Mouse (Mus musculus): ENCODE data around the gene Hoxd12. TPM values are rescaled to one million over a fixed set of nuclear protein-coding genes. Genes with fewer than 3 reads are reported as not detected.

The Hoxd12 gene
- total and polyA plus RNA-seq, 3 experiments = not detected

DNA sequence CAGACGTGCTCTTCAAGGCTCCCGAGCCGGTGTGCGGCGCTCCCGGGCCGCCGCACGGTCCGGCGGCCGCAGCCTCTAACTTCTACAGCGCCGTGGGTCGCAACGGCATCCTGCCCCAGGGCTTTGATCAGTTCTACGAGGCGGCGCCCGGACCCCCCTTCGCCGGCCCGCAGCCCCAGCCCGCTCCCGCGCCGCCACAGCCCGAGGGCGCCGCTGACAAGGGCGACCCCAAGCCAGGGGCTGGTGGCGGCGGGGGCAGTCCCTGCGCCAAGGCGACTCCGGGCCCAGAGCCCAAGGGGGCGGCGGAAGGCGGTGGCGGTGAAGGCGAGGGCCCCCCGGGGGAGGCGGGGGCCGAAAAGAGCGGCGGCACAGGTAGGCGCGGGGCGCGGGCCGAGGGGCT lies 8.0 kb downstream of the Hoxd12 start:
- peaks cover 23% of the 10 kb centered on the region for H3K9me3 ChIP-seq (replicated peaks)
- H3K4me1 ChIP-seq (ENCODE audit: insufficient read depth, low read depth, low read length) = no peaks in the 10 kb centered on the region
- peaks cover 33% of the 10 kb centered on the region for H3K27me3 ChIP-seq (ENCODE audit: insufficient read depth, low read length)
- DNase-seq (ENCODE audit: low spot score) (no peak), ATAC-seq (ENCODE audit: extremely low read depth, insufficient number of reproducible peaks, low FRiP score, poor library complexity, severe bottlenecking) (no peak)
- H3K4me3 ChIP-seq (ENCODE audit: low read depth, low read length) = no peak overlapping the region; the same call in 1 of the 2 replicates
- TF ChIP-seq GATA2 (IDR thresholded peaks at IDR 0.05; ENCODE audit: borderline replicate concordance, low read depth, low read length) = no peak
- H3K36me3 ChIP-seq (replicated peaks) = no peaks in the 10 kb centered on the region

DNA sequence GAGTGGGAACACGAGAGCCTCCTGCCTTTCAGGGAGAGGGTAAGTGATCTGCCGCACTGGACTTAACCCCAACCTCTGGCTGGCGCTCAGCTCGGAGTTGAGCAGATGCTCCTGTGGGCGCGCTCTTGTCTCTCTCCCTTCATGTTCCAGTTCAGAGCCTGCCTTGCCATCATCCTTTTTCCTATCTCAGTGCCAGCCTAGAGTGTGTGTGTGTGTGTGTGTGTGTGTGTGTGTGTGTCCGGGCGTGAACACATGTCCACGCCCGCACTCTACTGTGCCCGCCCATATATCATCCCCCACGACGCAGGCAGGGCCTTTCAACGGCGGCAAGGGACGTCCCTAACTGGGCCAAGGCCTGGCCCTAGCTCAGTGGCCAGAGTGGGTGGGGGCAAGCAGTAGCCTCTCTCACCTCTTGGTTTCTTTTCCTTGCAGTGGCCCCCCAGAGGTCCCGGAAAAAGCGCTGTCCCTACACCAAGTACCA lies 8.7 kb downstream of the Hoxd12 start:
- Histone ChIP-seq H3K36me3 (replicated peaks) (no peaks in the 10 kb centered on the region), H3K9me3 (replicated peaks) (peaks cover 23% of the 10 kb centered on the region), H3K27me3 (ENCODE audit: insufficient read depth, low read length) (peaks cover 35% of the 10 kb centered on the region), H3K4me1 (ENCODE audit: insufficient read depth, low read depth, low read length) (no peaks in the 10 kb centered on the region), H3K4me3 (ENCODE audit: low read depth, low read length) (no peak overlapping the region)
- no peak for ATAC-seq (ENCODE audit: extremely low read depth, insufficient number of reproducible peaks, low FRiP score, poor library complexity, severe bottlenecking)
- TF ChIP-seq GATA1 (IDR thresholded peaks at IDR 0.05; ENCODE audit: borderline replicate concordance, low read length) (no peak), TAL1 (conservative IDR thresholded peaks at IDR 0.05; ENCODE audit: low read depth, low read length) (no peak), POLR2AphosphoS5 (IDR thresholded peaks at IDR 0.05; ENCODE audit: insufficient replicate concordance, low read depth, low read length) (no peak), GATA2 (IDR thresholded peaks at IDR 0.05; ENCODE audit: borderline replicate concordance, low read depth, low read length) (no peak), CTCF (IDR thresholded peaks at IDR 0.05; ENCODE audit: low read depth, low read length) (no peak)
- no peak for DNase-seq (ENCODE audit: low spot score)

DNA sequence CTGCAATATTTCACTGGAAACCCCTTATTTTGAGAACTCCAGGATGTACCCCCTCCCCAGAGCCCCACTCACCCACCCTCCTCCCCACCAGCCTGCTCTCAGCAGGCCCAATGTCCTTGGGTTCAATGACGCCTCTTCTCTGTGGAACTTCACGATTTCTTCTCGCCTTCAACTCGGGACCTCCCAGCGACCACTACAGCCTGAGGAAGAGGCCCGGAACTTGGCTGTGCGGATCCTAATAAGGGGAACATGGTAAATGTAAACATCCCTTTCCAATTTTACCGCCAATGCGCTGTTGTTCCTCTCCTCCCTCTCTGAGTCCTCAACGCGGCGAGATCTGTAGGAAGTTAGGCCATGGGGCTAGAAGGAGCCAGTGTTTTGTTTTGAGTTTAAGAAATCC lies 9.3 kb downstream of the Hoxd12 start:
- no peak for ATAC-seq (ENCODE audit: extremely low read depth, insufficient number of reproducible peaks, low FRiP score, poor library complexity, severe bottlenecking)
- no peak for DNase-seq (ENCODE audit: low spot score)
- H3K9me3 ChIP-seq (replicated peaks) = peaks cover 23% of the 10 kb centered on the region
- H3K36me3 ChIP-seq (replicated peaks) = no peaks in the 10 kb centered on the region
- H3K27me3 ChIP-seq (ENCODE audit: insufficient read depth, low read length) = peaks cover 35% of the 10 kb centered on the region
- no peak for TF ChIP-seq POLR2AphosphoS5 (IDR thresholded peaks at IDR 0.05; ENCODE audit: insufficient replicate concordance, low read depth, low read length)
- TF ChIP-seq TAL1 (conservative IDR thresholded peaks at IDR 0.05; ENCODE audit: low read depth, low read length) = no peak
- TF ChIP-seq GATA2 (IDR thresholded peaks at IDR 0.05; ENCODE audit: borderline replicate concordance, low read depth, low read length) = no peak
- no peak for TF ChIP-seq CTCF (IDR thresholded peaks at IDR 0.05; ENCODE audit: low read depth, low read length)
- no peak for TF ChIP-seq GATA1 (IDR thresholded peaks at IDR 0.05; ENCODE audit: borderline replicate concordance, low read length)
- H3K4me1 ChIP-seq (ENCODE audit: insufficient read depth, low read depth, low read length) = no peaks in the 10 kb centered on the region
- no peak overlapping the region for H3K4me3 ChIP-seq (ENCODE audit: low read depth, low read length)

DNA sequence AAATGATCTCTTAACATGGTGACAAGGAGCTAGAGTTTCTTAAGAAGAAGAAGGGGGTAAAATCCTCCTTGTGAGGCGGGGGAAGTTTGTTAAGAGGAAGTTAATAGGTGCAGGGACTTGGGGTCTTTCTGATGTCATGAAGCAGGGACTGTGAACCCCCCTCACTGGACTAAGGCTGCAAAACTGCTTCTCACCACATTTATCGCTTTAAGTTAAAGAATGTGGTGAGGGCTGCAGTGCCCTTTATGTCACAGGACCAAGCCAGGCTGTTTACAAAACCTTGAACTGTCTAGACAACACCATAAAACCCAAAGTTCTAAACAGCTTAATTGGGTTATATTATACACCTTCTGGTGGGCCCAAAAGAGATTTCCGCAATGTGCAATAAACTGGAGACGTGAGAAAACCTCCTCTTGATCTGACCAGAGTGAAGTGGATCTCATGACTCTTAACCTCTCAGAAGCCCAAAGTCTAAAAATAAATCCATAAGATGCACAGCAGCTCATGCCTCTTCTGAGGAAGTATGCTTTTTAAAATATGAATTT lies 10.3 kb downstream of the Hoxd12 start:
- no peak for ATAC-seq (ENCODE audit: extremely low read depth, insufficient number of reproducible peaks, low FRiP score, poor library complexity, severe bottlenecking)
- H3K9me3 ChIP-seq (replicated peaks) = peaks cover 21% of the 10 kb centered on the region
- no peak for DNase-seq (ENCODE audit: low spot score)
- no peaks in the 10 kb centered on the region for H3K4me1 ChIP-seq (ENCODE audit: insufficient read depth, low read depth, low read length)
- TF ChIP-seq GATA1 (IDR thresholded peaks at IDR 0.05; ENCODE audit: borderline replicate concordance, low read length) = no peak
- TF ChIP-seq CTCF (IDR thresholded peaks at IDR 0.05; ENCODE audit: low read depth, low read length) = no peak
- no peak for TF ChIP-seq POLR2AphosphoS5 (IDR thresholded peaks at IDR 0.05; ENCODE audit: insufficient replicate concordance, low read depth, low read length)
- TF ChIP-seq TAL1 (conservative IDR thresholded peaks at IDR 0.05; ENCODE audit: low read depth, low read length) = no peak
- TF ChIP-seq GATA2 (IDR thresholded peaks at IDR 0.05; ENCODE audit: borderline replicate concordance, low read depth, low read length) = no peak
- no peaks in the 10 kb centered on the region for H3K36me3 ChIP-seq (replicated peaks)
- no peak overlapping the region for H3K4me3 ChIP-seq (ENCODE audit: low read depth, low read length)
- H3K27me3 ChIP-seq (ENCODE audit: insufficient read depth, low read length) = peaks cover 37% of the 10 kb centered on the region

- no peaks in the 10 kb centered on the region for H3K36me3 ChIP-seq (replicated peaks)
- DNase-seq (ENCODE audit: low spot score) = no peak
- no peak overlapping the region for H3K4me3 ChIP-seq (ENCODE audit: low read depth, low read length)
- peaks cover 39% of the 10 kb centered on the region for H3K27me3 ChIP-seq (ENCODE audit: insufficient read depth, low read length)
- ATAC-seq (ENCODE audit: extremely low read depth, insufficient number of reproducible peaks, low FRiP score, poor library complexity, severe bottlenecking) = no peak
- H3K4me1 ChIP-seq (ENCODE audit: insufficient read depth, low read depth, low read length) = no peaks in the 10 kb centered on the region
- peaks cover 19% of the 10 kb centered on the region for H3K9me3 ChIP-seq (replicated peaks)
- TF ChIP-seq TAL1 (conservative IDR thresholded peaks at IDR 0.05; ENCODE audit: low read depth, low read length) = no peak
- no peak for TF ChIP-seq POLR2AphosphoS5 (IDR thresholded peaks at IDR 0.05; ENCODE audit: insufficient replicate concordance, low read depth, low read length)
- TF ChIP-seq CTCF (IDR thresholded peaks at IDR 0.05; ENCODE audit: low read depth, low read length) = no peak
- no peak for TF ChIP-seq GATA2 (IDR thresholded peaks at IDR 0.05; ENCODE audit: borderline replicate concordance, low read depth, low read length)
- no peak for TF ChIP-seq GATA1 (IDR thresholded peaks at IDR 0.05; ENCODE audit: borderline replicate concordance, low read length)
Measured at GRCm38 (mm10) chr2:74686301-74686987, 11.6 kb downstream of the Hoxd12 start.

GRCm38 (mm10) chr2:74686988-74687697 lies 12.3 kb downstream of the Hoxd12 start:
- H3K9me3 ChIP-seq (replicated peaks) = peaks cover 12% of the 10 kb centered on the region
- no peaks in the 10 kb centered on the region for H3K4me1 ChIP-seq (ENCODE audit: insufficient read depth, low read depth, low read length)
- H3K36me3 ChIP-seq (replicated peaks) = no peaks in the 10 kb centered on the region
- H3K4me3 ChIP-seq (ENCODE audit: low read depth, low read length) = no peak overlapping the region
- H3K27me3 ChIP-seq (ENCODE audit: insufficient read depth, low read length) = peaks cover 46% of the 10 kb centered on the region
- DNase-seq (ENCODE audit: low spot score) = no peak
- TF ChIP-seq TAL1 (conservative IDR thresholded peaks at IDR 0.05; ENCODE audit: low read depth, low read length) (no peak), CTCF (IDR thresholded peaks at IDR 0.05; ENCODE audit: low read depth, low read length) (no peak), GATA1 (IDR thresholded peaks at IDR 0.05; ENCODE audit: borderline replicate concordance, low read length) (no peak), POLR2AphosphoS5 (IDR thresholded peaks at IDR 0.05; ENCODE audit: insufficient replicate concordance, low read depth, low read length) (no peak), GATA2 (IDR thresholded peaks at IDR 0.05; ENCODE audit: borderline replicate concordance, low read depth, low read length) (no peak)
- ATAC-seq (ENCODE audit: extremely low read depth, insufficient number of reproducible peaks, low FRiP score, poor library complexity, severe bottlenecking) = no peak
